Mouse (Mus musculus): ENCODE measurements around the gene Ptprd.

- no peak for TF ChIP-seq CTCF (IDR thresholded peaks at IDR 0.05; ENCODE audit: control insufficient read depth, insufficient read depth, low read length)
- no peak for TF ChIP-seq POLR2A (IDR thresholded peaks at IDR 0.05; ENCODE audit: borderline replicate concordance, control insufficient read depth, low read depth, low read length)
These were observed 2.2 kb upstream of the Ptprd start for GRCm38 (mm10) chr4:78213949-78214348.
